Mouse (Mus musculus): ENCODE measurements around the gene Cpne6. TPM values are rescaled to one million over a fixed set of nuclear protein-coding genes. Genes with fewer than 3 reads are reported as not detected.

Gene Cpne6
- total RNA-seq, 2 experiments from 2014 or later, result not detected

DNA sequence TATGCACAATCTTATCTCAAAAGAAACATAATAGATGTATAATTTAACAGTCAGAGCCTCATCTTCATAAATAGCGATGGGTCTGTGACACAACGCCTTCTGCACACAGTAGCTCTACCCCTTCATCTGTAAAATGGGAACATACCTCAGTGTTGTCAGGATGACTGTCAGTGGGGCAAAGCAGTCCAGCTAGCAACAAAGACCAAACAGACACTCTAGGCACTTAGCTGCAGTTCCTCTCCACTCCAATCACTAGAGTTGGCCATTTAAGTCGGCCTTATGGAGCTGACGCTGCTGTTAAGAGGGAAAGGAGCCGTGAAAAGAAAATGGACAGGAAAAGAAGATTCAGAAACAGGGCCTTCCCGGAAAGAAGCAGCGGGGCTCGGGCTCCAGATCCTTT is 41.5 kb downstream of the Cpne6 start:
- DNase-seq (ENCODE audit: low spot score), result no peak

DNA sequence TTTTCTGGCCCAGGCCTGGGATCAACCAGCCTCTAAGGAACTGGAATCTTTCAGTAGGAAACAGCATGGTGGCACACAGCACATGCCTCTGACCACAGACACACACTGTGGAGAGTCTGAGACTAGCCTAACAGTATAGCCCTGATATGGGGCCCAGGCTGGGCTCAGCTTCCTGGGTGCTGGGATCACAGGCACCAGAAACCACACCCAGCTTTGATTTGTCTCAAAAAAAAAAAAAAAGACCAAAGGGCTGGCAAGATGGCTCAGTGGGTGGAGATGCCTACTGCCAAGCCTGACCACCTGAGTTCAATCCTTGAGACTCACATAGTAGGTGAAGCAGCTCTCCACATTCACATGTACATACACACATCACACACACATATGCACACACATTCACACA is 44.4 kb downstream of the Cpne6 start:
- no peak for DNase-seq (ENCODE audit: low spot score)

DNA sequence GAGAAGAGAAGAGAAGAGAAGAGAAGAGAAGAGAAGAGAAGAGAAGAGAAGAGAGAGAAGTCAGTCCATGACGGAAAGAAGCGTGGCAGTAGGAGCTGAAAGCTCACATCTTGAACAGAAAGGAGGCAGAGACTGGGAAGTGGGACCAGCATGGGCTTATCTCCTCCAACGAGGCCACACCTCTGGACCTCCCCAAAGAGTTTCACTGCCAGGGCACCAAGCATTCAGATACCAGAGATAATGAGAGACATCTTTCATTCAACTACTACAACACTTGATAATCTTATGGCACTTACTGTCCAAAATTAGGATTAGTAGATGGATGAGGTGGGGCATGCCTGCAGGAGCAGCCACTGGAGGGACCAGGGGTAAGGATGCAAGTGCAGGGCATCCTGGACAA is 45.5 kb downstream of the Cpne6 start:
- no peak for DNase-seq (ENCODE audit: low spot score)

DNA sequence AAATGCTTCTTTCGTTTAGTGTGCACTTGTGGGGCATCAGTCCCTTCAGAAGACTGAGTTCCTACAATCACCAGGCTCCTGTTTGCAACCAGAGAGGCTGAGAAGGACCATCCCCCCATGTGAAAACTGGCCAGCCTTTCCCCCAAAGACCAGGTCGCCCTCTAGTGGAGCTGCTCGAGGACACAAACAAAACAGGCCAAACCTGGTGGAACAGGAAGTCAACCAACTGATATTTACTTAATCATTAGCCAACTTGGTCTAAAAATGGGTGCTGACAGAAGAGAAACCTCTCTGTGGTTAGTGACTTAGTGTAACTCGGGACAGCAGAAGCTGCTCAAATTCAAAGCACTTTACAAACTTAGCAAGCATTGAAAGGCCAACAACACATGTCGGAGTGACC is 46.8 kb downstream of the Cpne6 start:
- DNase-seq (ENCODE audit: low spot score), result peak; percentile 86

DNA sequence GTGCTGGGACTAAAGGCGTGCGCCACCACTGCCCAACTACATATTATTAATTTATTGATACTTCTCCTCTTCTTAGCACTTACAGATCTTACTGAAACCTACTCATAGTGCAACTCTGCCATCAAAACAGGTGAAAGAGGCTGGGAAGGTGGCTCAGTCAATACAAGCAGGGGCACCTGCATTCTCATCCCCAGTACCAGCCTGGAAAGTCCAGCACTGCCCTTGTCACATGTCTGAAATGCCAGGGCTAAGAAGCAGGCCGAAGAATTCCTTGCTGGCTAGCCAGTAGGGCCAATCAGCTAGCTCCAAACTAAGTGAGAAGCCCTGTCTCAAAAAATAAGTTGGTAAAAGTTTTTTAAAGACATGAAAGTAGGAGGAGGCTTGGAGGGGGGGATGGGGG is 47.3 kb downstream of the Cpne6 start:
- no peak for DNase-seq (ENCODE audit: low spot score)

DNA sequence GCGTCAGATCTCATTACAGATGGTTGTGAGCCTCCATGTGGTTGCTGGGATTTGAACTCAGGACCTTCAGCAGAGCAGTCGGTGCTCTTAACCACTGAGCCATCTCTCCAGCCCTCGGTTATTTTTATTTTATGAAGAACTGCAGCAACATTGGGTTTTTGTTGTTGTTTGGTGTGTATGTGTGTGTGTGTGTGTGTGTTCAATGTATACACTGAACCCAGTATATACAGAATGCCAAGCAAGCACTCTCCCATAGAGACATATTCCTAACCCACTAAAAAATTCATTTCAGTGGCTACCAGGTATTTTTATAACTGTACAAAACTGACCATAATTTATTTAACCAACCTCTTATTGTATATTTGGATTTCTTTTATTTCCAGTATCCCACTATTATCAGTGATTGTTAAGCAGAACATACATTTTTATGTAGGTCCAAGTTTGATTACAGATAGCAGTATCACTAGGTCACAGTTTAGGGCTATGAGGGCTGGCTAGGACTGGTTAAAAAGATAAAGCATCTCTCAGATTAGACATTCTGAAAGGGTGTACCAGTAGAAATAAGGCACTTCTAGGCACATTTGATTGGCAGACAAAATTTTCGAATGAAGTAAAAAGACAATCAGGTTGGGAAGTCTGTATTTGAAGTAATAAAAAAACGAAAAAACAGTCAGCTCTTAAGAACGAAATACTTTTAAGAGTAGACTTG is 48.6 kb downstream of the Cpne6 start:
- DNase-seq (ENCODE audit: low spot score), result no peak

DNA sequence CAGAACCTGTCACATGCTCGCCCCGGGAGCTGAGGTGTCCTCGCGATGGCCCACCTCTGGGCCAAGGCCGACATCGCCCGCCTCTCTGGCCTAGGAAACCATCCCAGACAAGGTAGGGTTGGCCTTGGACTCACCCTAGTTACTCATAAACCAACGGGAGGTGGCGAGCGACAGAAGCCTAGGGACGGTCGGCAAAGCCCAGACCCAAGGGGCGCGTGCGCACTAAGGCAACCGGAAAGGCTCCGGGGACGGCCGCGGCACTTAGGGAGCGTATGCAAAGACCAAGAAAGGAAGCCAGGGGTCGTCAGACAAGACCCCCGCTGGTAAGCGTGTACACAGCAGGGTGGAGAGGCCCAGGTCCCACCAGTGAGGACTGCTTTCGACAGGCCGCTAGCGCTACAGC is 49.6 kb downstream of the Cpne6 start, which contains the start of gene Dcaf11:
Gene Dcaf11 (plus strand): TSS at position 208 of the 403 bp plus-strand sequence.
- DNase-seq (ENCODE audit: low spot score), result peak; percentile 92

DNA sequence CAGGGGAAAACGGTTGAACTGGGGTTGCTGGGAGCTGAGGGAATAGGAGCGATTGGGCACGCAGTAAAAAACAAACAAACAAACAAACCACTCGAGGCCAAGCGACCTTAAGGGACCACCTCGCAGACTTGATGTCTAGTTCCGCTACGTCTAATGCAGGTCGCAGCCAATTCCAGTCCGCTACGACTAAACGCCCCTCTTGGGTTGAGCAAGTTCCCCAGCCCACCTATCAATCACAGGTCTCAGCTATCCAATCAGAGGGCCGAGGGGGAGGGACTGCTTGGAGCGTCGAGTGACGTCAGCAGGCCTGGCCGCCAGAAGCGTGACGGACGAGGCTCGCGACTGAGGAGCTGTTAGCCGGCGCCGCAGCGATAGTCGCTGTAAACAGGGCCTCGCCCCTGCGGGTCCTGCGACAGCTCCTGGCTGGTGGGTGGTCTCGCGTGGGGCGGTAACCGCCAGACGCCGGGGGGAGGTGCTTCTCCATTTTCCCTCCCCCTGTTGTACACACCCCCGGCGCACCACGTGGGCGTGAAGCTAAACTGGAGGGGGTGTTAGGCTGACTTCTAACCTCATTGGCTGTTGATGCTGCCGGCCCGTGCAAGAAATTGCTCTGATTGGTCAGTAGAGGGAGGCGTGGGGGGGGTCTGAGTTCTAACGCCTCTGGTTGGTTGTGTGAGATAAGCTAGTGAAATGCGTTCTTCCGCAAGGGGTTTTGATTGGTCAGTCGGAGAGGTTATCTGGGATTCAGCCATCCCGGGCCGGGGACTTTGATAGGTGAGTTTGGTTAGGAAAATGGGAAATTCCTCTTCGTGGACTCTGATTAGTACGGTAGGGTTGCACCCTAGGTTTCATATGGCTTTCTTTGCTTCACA is 50.2 kb downstream of the Cpne6 start, which contains the start of gene A730061H03Rik:
Gene A730061H03Rik (minus strand): TSS at position 205 of the 872 bp plus-strand sequence.
- DNase-seq (ENCODE audit: low spot score), result peak; percentile 98

DNA sequence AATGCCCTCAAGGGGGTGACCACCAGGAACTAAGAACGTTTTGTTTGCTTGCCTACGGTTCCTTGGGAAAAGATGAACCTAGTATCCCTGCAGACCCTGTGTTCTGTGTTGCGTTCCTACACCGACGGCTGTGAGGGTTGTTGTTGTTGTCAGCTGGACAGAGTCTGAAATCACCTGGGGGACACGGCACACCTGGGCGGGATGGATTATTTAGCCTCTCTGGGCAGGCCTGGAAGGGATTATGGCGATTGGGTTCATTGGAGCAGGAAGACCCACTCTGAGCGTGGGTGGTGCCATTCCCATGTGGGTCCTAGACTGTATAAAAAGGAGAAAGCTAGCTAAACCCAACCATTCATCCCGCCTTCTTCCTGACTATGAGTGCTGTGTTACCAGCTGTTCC is 51.6 kb downstream of the Cpne6 start:
- DNase-seq (ENCODE audit: low spot score), result no peak

DNA sequence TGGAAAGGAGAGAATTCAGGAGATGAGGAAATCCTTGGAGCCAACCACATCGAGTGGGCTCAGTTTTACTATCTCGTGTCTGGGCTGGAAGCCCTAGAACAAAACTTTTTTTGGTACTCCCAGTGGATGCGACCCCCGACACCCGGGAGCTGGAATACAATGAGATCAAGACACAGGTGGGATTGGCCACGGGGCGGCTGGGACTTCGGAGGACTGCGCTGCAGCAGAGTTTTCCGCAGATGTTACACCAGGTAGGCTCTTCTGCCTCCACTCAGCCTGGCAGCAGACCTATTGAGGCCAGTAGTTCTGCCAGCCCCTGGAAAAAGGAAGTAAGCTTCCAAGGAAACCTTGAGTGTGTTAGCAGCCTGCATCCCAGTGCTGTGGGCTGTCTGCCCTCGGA is 53.0 kb downstream of the Cpne6 start:
- no peak for DNase-seq (ENCODE audit: low spot score)

DNA sequence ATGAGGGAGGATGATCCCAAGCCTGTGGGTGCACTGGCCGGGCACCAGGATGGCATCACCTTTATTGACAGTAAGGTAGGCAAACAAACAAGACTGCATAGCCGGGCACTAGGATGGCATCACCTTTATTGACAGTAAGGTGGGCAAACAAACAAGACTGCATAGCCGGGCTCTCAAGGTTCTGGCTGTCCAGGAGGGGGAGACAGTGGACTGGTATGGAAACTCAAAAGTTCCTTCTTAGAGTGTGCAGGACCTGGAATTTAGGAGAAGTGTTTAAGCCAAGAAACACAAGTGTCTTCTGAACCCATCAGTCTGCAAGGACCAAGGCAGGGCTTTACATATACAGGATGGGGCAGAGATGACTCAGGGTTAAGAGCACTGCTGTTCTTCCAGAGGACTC is 55.5 kb downstream of the Cpne6 start:
- DNase-seq (ENCODE audit: low spot score), result no peak

Other genes with a start within 250 kb of the Cpne6 start
- 10 to 100 TPM; 37.1 to 46.0 TPM for gene Dhrs4, start 31.7 kb upstream of the Cpne6 start, total RNA-seq (2021)
- gene Carmil3, start 19.8 kb upstream of the Cpne6 start, total RNA-seq (2021), result under 1 TPM; 0.26 to 0.41 TPM
- gene Nrl, start 14.5 kb downstream of the Cpne6 start, total RNA-seq (2021), result not detected
- gene Pck2, start 29.8 kb downstream of the Cpne6 start, total RNA-seq (2021), result 1 to 10 TPM; 2.8 to 3.1 TPM
- gene Dcaf11, start 49.6 kb downstream of the Cpne6 start, total RNA-seq (2021), result 100 to 1,000 TPM; 134 to 136 TPM
- not detected for gene A730061H03Rik, start 50.0 kb downstream of the Cpne6 start, total RNA-seq (2021)
- gene Fitm1, start 65.2 kb downstream of the Cpne6 start, total RNA-seq (2021), result 100 to 1,000 TPM; 273 to 289 TPM
- gene Psme1, start 67.7 kb downstream of the Cpne6 start, total RNA-seq (2021), result 10 to 100 TPM; 65.1 to 72.7 TPM
- 10 to 100 TPM; 38.2 to 40.5 TPM for gene Emc9, start 74.9 kb downstream of the Cpne6 start, total RNA-seq (2021)
- 10 to 100 TPM; 50.1 to 56.1 TPM for gene Psme2, start 80.7 kb downstream of the Cpne6 start, total RNA-seq (2021)
- gene Rnf31, start 81.3 kb downstream of the Cpne6 start, total RNA-seq (2021), result 10 to 100 TPM; 19.0 to 19.8 TPM
- gene Irf9, start 93.1 kb downstream of the Cpne6 start, total RNA-seq (2021), result 1 to 10 TPM; 2.9 to 4.8 TPM
- not detected for gene Rec8, start 107.6 kb downstream of the Cpne6 start, total RNA-seq (2021)
- 10 to 100 TPM; 72.0 to 73.8 TPM for gene Ipo4, start 125.5 kb downstream of the Cpne6 start, total RNA-seq (2021)
- 1 to 10 TPM; 1.4 to 1.6 TPM for gene Gm49378, start 127.5 kb downstream of the Cpne6 start, total RNA-seq (2021)
- gene Tm9sf1, start 133.4 kb downstream of the Cpne6 start, total RNA-seq (2021), result 10 to 100 TPM; 15.7 to 16.4 TPM
- gene Tssk4, start 139.7 kb downstream of the Cpne6 start, total RNA-seq (2021), result under 1 TPM in 1 of 2 experiments, not detected in 1; 0.24 TPM
- 10 to 100 TPM; 20.9 to 22.2 TPM for gene Mdp1, start 150.1 kb downstream of the Cpne6 start, total RNA-seq (2021)
- 1 to 10 TPM; 2.1 to 2.4 TPM for gene Gmpr2, start 161.5 kb downstream of the Cpne6 start, total RNA-seq (2021)
- 100 to 1,000 TPM; 188 to 201 TPM for gene Nedd8, start 161.7 kb downstream of the Cpne6 start, total RNA-seq (2021)
- gene Tinf2, start 171.4 kb downstream of the Cpne6 start, total RNA-seq (2021), result 10 to 100 TPM; 12.1 to 15.7 TPM
- gene Tgm1, start 203.5 kb downstream of the Cpne6 start, total RNA-seq (2021), result under 1 TPM in 1 of 2 experiments, not detected in 1; 0.17 TPM
- gene Rabggta, start 211.8 kb downstream of the Cpne6 start, total RNA-seq (2021), result 10 to 100 TPM; 10.4 to 11.5 TPM
- gene Dhrs1, start 235.2 kb downstream of the Cpne6 start, total RNA-seq (2021), result 10 to 100 TPM; 29.5 to 32.1 TPM
- 1 to 10 TPM; 9.0 to 9.4 TPM for gene Nop9, start 235.2 kb downstream of the Cpne6 start, total RNA-seq (2021)
- gene Cideb, start 248.0 kb downstream of the Cpne6 start, total RNA-seq (2021), result not detected